Mouse (Mus musculus): ENCODE measurements at regions not wholly inside any gene's neighbourhood (a gene's known extent, or its start where the extent isn't known, plus 50 kb on each side); places are given as distances from the start of the nearest gene placed in this dataset.
"Not testable (repeated sequence)": the region's sequence is repeated elsewhere in the genome, so short reads cannot be mapped to it uniquely, and the experiment has no call there.

- not testable (repeated sequence) for DNase-seq (ENCODE audit: low read depth)
These were observed 83.4 kb upstream of the Gm49339 start for GRCm38 (mm10) chr10:51397016-51397415.

GRCm38 (mm10) chr10:51405141-51405540 lies 75.3 kb upstream of the Gm49339 start:
- DNase-seq (ENCODE audit: low read depth) = peak; percentile 58

GRCm38 (mm10) chr10:51412795-51413194 lies 67.6 kb upstream of the Gm49339 start:
- no peak for DNase-seq (ENCODE audit: low read depth)

GRCm38 (mm10) chr10:51414512-51414911 lies 65.9 kb upstream of the Gm49339 start:
- no peak for DNase-seq (ENCODE audit: low read depth)

GRCm38 (mm10) chr10:51416723-51417122 lies 63.7 kb upstream of the Gm49339 start:
- DNase-seq (ENCODE audit: low read depth) = no peak

GRCm38 (mm10) chr10:51417221-51417911 lies 63.0 kb upstream of the Gm49339 start:
- DNase-seq (ENCODE audit: low read depth) = no peak

- DNase-seq (ENCODE audit: low read depth) = no peak
These were observed 61.9 kb upstream of the Gm49339 start for GRCm38 (mm10) chr10:51418550-51418949.

GRCm38 (mm10) chr10:51422501-51422900 lies 57.9 kb upstream of the Gm49339 start:
- no peak for DNase-seq (ENCODE audit: low read depth)

Measured in c-Kit-positive CD71-negative TER-119-negative erythroid progenitor cells, embryonic 14.5 days (primary cell).